Mouse (Mus musculus) heart, postnatal 0 days (tissue): Measurements from ENCODE around the gene Commd2.

Source experiments
- CTCF ChIP-seq: IDR thresholded peaks from 2 replicates; pipeline ENCODE4 v1.5.1; 2016; ENCODE audit warnings: antibody characterized with exemption, control low read depth, low read depth
- EP300 ChIP-seq: IDR thresholded peaks from 2 replicates; pipeline ENCODE4 v1.6.1; 2016; ENCODE audit warnings: antibody characterized with exemption, low read depth

GRCm38 (mm10) chr3:57696249-57696648, 44.7 kb upstream of the Commd2 start:
- no peak for TF ChIP-seq CTCF
- no peak for TF ChIP-seq EP300
